Mouse (Mus musculus): Measurements from ENCODE around the gene Fcgr4. TPM values are rescaled to one million over a fixed set of nuclear protein-coding genes. Genes with fewer than 3 reads are reported as not detected.
"Not testable (repeated sequence)": the region's sequence is repeated elsewhere in the genome, so short reads cannot be mapped to it uniquely, and the experiment has no call there.

Fcgr4 gene
- total and polyA plus RNA-seq, 3 experiments = 1.6 to 6.9 (median 5.1) TPM

- no peak for DNase-seq
Measured at GRCm38 (mm10) chr1:171053305-171053704, 34.6 kb downstream of the Fcgr4 start.

- DNase-seq = peak; percentile 62
Measured at GRCm38 (mm10) chr1:171057253-171057652, 38.5 kb downstream of the Fcgr4 start.

- no peak for DNase-seq
Measured at GRCm38 (mm10) chr1:171059203-171059602, 40.5 kb downstream of the Fcgr4 start.

GRCm38 (mm10) chr1:171060392-171060791 is 41.7 kb downstream of the Fcgr4 start:
- no peak for DNase-seq

GRCm38 (mm10) chr1:171061566-171061965 is 42.8 kb downstream of the Fcgr4 start:
- no peak for DNase-seq

GRCm38 (mm10) chr1:171063569-171064490 is 45.1 kb downstream of the Fcgr4 start:
- peak; percentile 74 for DNase-seq

GRCm38 (mm10) chr1:171064491-171065242 is 45.9 kb downstream of the Fcgr4 start, which contains the start of gene Fcgr3:
Fcgr3 (minus strand) TSS chr1:171064935.
- peak; percentile 89 for DNase-seq

GRCm38 (mm10) chr1:171065243-171065587 is 46.5 kb downstream of the Fcgr4 start:
- peak; percentile 73 for DNase-seq

GRCm38 (mm10) chr1:171065768-171066167 is 47.0 kb downstream of the Fcgr4 start:
- DNase-seq = peak; percentile 46

- DNase-seq = not testable (repeated sequence)
Measured at GRCm38 (mm10) chr1:171066583-171066982, 47.9 kb downstream of the Fcgr4 start.

GRCm38 (mm10) chr1:171067928-171068327 is 49.2 kb downstream of the Fcgr4 start:
- not testable (repeated sequence) for DNase-seq

GRCm38 (mm10) chr1:171069508-171069907 is 50.8 kb downstream of the Fcgr4 start:
- DNase-seq = not testable (repeated sequence)

GRCm38 (mm10) chr1:171070879-171071278 is 52.2 kb downstream of the Fcgr4 start:
- DNase-seq = not testable (repeated sequence)

- DNase-seq = not testable (repeated sequence)
Measured at GRCm38 (mm10) chr1:171071726-171072125, 53.0 kb downstream of the Fcgr4 start.

- DNase-seq = not testable (repeated sequence)
Measured at GRCm38 (mm10) chr1:171072217-171072616, 53.5 kb downstream of the Fcgr4 start.

- peak; percentile 52 for DNase-seq
Measured at GRCm38 (mm10) chr1:171074283-171074682, 55.6 kb downstream of the Fcgr4 start.

GRCm38 (mm10) chr1:171076176-171076575 is 57.5 kb downstream of the Fcgr4 start:
- not testable (repeated sequence) for DNase-seq

- not testable (repeated sequence) for DNase-seq
Measured at GRCm38 (mm10) chr1:171077192-171077591, 58.5 kb downstream of the Fcgr4 start.

- DNase-seq = peak; percentile 35
Measured at GRCm38 (mm10) chr1:171077955-171078354, 59.2 kb downstream of the Fcgr4 start.

GRCm38 (mm10) chr1:171078419-171078818 is 59.7 kb downstream of the Fcgr4 start:
- DNase-seq = not testable (repeated sequence)

- DNase-seq = not testable (repeated sequence)
Measured at GRCm38 (mm10) chr1:171079345-171079744, 60.6 kb downstream of the Fcgr4 start.
